Mouse (Mus musculus): ENCODE measurements around the gene Fem1a. TPM values are rescaled to one million over a fixed set of nuclear protein-coding genes. Genes with fewer than 3 reads are reported as not detected.

Fem1a gene
- polyA plus RNA-seq, 1 experiment, result 43.1 TPM

DNA sequence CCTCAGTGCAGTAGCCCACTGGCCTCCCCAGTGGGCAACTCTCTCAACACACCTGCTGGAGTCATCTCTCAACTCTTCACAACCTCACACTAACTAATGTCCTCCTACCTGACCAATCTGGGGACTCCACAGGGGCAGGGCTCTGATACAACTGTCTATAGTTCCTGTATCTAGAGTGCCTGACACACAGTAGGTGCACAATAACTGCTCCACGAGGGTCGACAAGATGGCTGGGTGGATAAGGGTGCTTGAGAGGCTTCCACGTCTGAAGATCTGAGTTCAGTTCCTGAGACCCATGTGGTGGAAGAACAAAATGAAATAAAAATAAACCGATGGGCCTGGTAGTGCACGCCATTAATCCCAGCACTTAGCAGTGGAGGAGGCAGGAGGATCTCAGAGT, 17.4 kb downstream of the Fem1a start:
- H3K27ac ChIP-seq (ENCODE audit: control insufficient read depth, insufficient read depth, low read length), result no peak overlapping the region
- H3K27me3 ChIP-seq (ENCODE audit: control insufficient read depth, insufficient read depth, low read length), result no peaks in the 10 kb centered on the region
- no peaks in the 10 kb centered on the region for H3K36me3 ChIP-seq (ENCODE audit: control insufficient read depth, insufficient read depth, low read length)
- TF ChIP-seq POLR2A (IDR thresholded peaks at IDR 0.05; ENCODE audit: control insufficient read depth, extremely low read depth, insufficient read depth, low read length, poor library complexity) (no peak), CTCF (IDR thresholded peaks at IDR 0.05; ENCODE audit: borderline replicate concordance, control insufficient read depth, extremely low read depth, insufficient read depth, low read length, poor library complexity) (no peak)
- no peak overlapping the region for H3K4me3 ChIP-seq (ENCODE audit: control insufficient read depth, insufficient read depth, low read length)
- DNase-seq, result no peak
- 95% methylated on average over 5 of the region's 5 CpGs for whole genome bisulfite sequencing
- H3K4me1 ChIP-seq (replicated peaks; ENCODE audit: control insufficient read depth, insufficient read depth, low read length), result peaks cover 18% of the 10 kb centered on the region

DNA sequence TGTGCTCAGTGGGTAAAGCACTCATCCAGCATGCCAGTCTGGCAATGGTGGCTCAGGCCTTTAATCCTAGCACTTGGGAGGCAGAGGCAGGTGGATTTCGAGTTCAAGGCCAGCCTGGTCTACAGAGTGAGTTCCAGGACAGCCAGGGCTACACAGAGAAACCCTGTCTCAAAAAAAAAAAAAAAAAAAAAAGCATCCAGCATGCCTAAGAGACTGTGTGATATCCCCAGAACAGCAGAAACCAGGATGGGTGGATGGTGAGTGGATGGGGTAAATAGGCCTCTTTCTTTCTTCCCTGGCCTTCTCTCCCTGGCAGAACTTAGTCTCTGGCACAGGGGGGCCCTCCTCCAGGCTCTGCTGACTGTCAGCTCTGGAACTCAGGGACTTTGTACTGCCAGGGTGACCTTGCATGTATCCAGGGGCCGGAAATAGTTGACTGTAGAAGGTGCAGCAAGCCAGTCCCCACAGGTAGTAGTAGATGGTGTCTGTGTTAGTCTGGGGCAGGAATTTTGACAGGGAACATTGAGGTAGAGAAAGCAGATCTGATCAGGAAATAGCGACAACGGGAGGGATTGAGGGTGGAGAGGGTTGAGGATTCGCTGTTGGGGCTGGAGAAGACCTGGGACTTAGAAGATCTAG, 19.4 kb downstream of the Fem1a start:
- Histone ChIP-seq H3K4me1 (replicated peaks; ENCODE audit: control insufficient read depth, insufficient read depth, low read length) (peaks cover 14% of the 10 kb centered on the region), H3K36me3 (ENCODE audit: control insufficient read depth, insufficient read depth, low read length) (no peaks in the 10 kb centered on the region), H3K27me3 (ENCODE audit: control insufficient read depth, insufficient read depth, low read length) (no peaks in the 10 kb centered on the region), H3K4me3 (ENCODE audit: control insufficient read depth, insufficient read depth, low read length) (peak overlapping the region; percentile 85), H3K27ac (ENCODE audit: control insufficient read depth, insufficient read depth, low read length) (peak overlapping the region; percentile 51; the same call in 1 of the 2 replicates)
- DNase-seq, result no peak
- WGBS, result 24% methylated on average over 5 of the region's 5 CpGs
- no peak for TF ChIP-seq POLR2A (IDR thresholded peaks at IDR 0.05; ENCODE audit: control insufficient read depth, extremely low read depth, insufficient read depth, low read length, poor library complexity)
- TF ChIP-seq CTCF (IDR thresholded peaks at IDR 0.05; ENCODE audit: borderline replicate concordance, control insufficient read depth, extremely low read depth, insufficient read depth, low read length, poor library complexity), result no peak

DNA sequence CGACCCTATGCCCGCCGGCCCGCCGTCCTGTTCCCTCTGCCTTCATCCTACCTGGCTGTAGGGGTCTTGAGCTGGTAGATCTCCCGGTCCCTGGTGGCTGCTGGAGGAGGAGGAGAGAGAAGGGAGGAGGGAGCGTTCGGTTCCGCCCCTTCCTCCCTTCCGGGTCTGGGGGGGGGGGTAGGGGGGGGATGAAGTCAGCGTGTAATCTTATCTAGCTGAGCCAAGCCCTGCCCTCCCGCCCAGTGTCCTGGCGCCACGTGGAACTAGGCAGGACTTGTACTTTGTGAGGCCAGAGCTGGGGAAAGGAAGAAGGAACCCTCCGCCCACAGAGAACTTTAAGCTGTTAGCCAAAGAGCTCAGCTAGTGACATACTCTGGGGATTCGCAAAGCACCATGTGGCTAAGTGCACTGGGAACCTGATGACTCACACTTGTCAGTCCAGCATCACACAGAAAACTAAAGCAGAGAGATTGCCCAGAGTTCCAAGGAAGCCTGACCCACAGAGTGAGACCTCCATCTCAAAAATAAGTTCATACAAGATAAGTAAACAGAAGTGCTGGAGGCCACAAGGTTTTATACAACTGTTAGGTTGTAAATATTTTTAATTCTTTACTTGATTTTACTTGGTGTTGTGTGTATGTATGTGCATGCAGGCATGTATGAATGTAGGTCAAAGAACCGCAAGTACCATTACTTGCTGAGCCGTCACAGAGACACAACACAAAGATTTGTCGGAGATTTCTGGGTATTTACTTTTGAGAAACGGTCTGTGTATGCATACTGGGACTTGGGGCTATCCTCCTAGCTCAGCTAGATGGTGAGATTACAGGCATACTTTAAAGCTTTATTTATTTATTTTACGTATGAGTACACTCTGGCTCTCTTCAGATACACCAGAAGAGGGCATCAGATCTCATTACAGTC, 20.3 kb downstream of the Fem1a start, which contains the start of gene Ticam1:
Gene Ticam1, minus strand, starts transcription at position 144 of the 924 bp plus-strand sequence.
- TF ChIP-seq POLR2A (IDR thresholded peaks at IDR 0.05; ENCODE audit: control insufficient read depth, extremely low read depth, insufficient read depth, low read length, poor library complexity), result 0 out of 2 replicates have a peak, but pooled peaks have one; percentile 16
- peak; percentile 46; the same call in 1 of the 2 replicates for TF ChIP-seq CTCF (IDR thresholded peaks at IDR 0.05; ENCODE audit: borderline replicate concordance, control insufficient read depth, extremely low read depth, insufficient read depth, low read length, poor library complexity)
- no peaks in the 10 kb centered on the region for H3K27me3 ChIP-seq (ENCODE audit: control insufficient read depth, insufficient read depth, low read length)
- peak within 1 kb of the TSS; percentile 66 for H3K27ac ChIP-seq (ENCODE audit: control insufficient read depth, insufficient read depth, low read length)
- DNase-seq, result peak; percentile 68
- H3K4me1 ChIP-seq (replicated peaks; ENCODE audit: control insufficient read depth, insufficient read depth, low read length), result peaks cover 14% of the 10 kb centered on the region
- H3K36me3 ChIP-seq (ENCODE audit: control insufficient read depth, insufficient read depth, low read length), result no peaks in the 10 kb centered on the region
- whole genome bisulfite sequencing, result 3% methylated on average over 21 of the region's 21 CpGs
- peak within 1 kb of the TSS; percentile 85 for H3K4me3 ChIP-seq (ENCODE audit: control insufficient read depth, insufficient read depth, low read length)

DNA sequence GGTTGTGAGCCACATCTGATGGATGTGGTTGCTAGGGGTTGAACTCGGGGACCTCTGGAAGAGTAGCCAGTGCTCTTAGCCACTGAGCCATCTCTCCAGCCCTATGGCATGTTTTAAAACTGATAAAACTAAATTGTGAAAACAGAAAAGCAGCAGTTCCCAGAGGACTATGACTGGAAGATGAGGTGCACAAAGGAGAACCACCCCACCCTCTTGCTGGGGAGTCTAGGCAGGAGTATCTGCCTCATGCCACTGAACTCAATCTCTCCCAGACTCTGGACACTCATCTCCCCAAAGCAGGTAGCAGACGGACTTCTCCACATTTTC, 20.9 kb downstream of the Fem1a start:
- H3K27me3 ChIP-seq (ENCODE audit: control insufficient read depth, insufficient read depth, low read length), result no peaks in the 10 kb centered on the region
- no peak for DNase-seq
- WGBS, result 50% methylated on average over 2 of the region's 2 CpGs
- no peak overlapping the region for H3K4me3 ChIP-seq (ENCODE audit: control insufficient read depth, insufficient read depth, low read length)
- TF ChIP-seq CTCF (IDR thresholded peaks at IDR 0.05; ENCODE audit: borderline replicate concordance, control insufficient read depth, extremely low read depth, insufficient read depth, low read length, poor library complexity) (no peak), POLR2A (IDR thresholded peaks at IDR 0.05; ENCODE audit: control insufficient read depth, extremely low read depth, insufficient read depth, low read length, poor library complexity) (no peak)
- H3K4me1 ChIP-seq (replicated peaks; ENCODE audit: control insufficient read depth, insufficient read depth, low read length), result peaks cover 14% of the 10 kb centered on the region
- peak overlapping the region; percentile 11; the same call in 1 of the 2 replicates for H3K27ac ChIP-seq (ENCODE audit: control insufficient read depth, insufficient read depth, low read length)
- no peaks in the 10 kb centered on the region for H3K36me3 ChIP-seq (ENCODE audit: control insufficient read depth, insufficient read depth, low read length)

DNA sequence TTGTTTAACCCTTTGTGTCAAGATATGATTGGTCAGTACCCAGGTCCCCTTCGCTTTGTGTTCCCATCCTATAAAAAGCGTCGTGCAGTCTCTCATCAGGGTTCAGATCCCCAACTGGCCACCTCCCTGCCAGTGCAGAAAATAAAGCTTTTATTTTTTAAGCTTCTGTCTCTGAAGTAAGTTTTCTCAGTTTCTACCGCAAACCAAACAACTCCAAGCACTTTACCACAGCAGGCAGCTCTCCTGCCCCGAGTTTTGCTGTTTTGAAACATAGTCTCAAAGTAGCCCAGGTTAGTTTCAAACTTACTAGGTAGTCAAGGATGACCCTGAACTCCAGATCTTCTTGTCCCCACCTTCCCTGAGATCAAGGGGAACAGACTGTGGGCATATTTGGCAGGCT, 21.7 kb downstream of the Fem1a start:
- Histone ChIP-seq H3K36me3 (ENCODE audit: control insufficient read depth, insufficient read depth, low read length) (no peaks in the 10 kb centered on the region), H3K27ac (ENCODE audit: control insufficient read depth, insufficient read depth, low read length) (no peak overlapping the region), H3K4me1 (replicated peaks; ENCODE audit: control insufficient read depth, insufficient read depth, low read length) (peaks cover 15% of the 10 kb centered on the region), H3K4me3 (ENCODE audit: control insufficient read depth, insufficient read depth, low read length) (no peak overlapping the region), H3K27me3 (ENCODE audit: control insufficient read depth, insufficient read depth, low read length) (no peaks in the 10 kb centered on the region)
- 94% methylated on average over 5 of the region's 5 CpGs for WGBS
- TF ChIP-seq CTCF (IDR thresholded peaks at IDR 0.05; ENCODE audit: borderline replicate concordance, control insufficient read depth, extremely low read depth, insufficient read depth, low read length, poor library complexity), result no peak
- no peak for TF ChIP-seq POLR2A (IDR thresholded peaks at IDR 0.05; ENCODE audit: control insufficient read depth, extremely low read depth, insufficient read depth, low read length, poor library complexity)
- DNase-seq, result no peak

DNA sequence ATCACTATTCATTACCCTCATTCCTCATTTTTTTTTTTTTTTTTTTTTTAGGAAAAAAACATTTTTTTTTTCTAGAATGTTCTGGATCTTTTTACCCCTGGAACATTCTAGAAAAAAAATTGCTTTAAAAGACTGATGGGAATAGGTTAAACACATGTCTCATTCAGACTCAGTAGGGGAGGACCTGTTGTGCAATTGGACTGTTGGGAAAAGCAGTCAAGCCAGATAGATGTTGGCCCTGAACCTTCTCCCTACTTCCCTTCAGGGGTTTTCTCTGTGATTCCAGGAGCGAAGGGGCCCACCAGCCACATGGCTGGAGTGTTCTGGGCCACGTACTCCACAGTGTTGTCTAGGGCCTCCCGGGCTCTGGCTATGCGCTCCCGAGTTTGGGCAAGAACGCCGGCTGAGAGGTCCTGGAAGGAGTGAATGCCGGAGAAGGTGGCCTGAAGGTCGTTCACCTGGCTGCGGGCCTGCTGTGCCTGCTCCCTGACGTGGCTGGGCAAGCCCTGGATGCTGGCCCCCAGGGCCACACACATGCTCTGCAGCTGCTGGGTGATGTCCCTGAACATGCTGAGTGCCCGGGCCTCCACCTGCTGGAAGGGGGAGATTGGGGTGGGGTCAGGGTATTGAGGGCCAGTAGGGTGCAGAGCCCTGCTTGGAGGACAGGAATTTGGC, 23.0 kb downstream of the Fem1a start:
- no peak overlapping the region for H3K4me3 ChIP-seq (ENCODE audit: control insufficient read depth, insufficient read depth, low read length)
- WGBS, result 94% methylated on average over 12 of the region's 12 CpGs
- no peaks in the 10 kb centered on the region for H3K27me3 ChIP-seq (ENCODE audit: control insufficient read depth, insufficient read depth, low read length)
- peaks cover 17% of the 10 kb centered on the region for H3K4me1 ChIP-seq (replicated peaks; ENCODE audit: control insufficient read depth, insufficient read depth, low read length)
- H3K27ac ChIP-seq (ENCODE audit: control insufficient read depth, insufficient read depth, low read length), result no peak overlapping the region
- no peak for DNase-seq
- H3K36me3 ChIP-seq (ENCODE audit: control insufficient read depth, insufficient read depth, low read length), result no peaks in the 10 kb centered on the region
- TF ChIP-seq POLR2A (IDR thresholded peaks at IDR 0.05; ENCODE audit: control insufficient read depth, extremely low read depth, insufficient read depth, low read length, poor library complexity), result no peak
- TF ChIP-seq CTCF (IDR thresholded peaks at IDR 0.05; ENCODE audit: borderline replicate concordance, control insufficient read depth, extremely low read depth, insufficient read depth, low read length, poor library complexity), result no peak
